Mouse (Mus musculus) left cerebral cortex, postnatal 4 days (tissue): ENCODE results near the gene Mfsd4b5. TPM values are rescaled to one million over a fixed set of nuclear protein-coding genes. Genes with fewer than 3 reads are reported as not detected.
"Not testable (repeated sequence)": the region's sequence is repeated elsewhere in the genome, so short reads cannot be mapped to it uniquely, and the experiment has no call there.

ENCODE experiments used
- DNase-seq: peaks from one replicate; pipeline ENCODE4 v3.0.0-alpha.2; 2022
- intact Hi-C: fragments of 180-260 bp; cut with DNase I; formaldehyde crosslinking; loops from one replicate; pipeline ENCODE4 v1.15.1; 2025
- total RNA-seq, 2 experiments: library from RNA; stranded (reverse); gene quantifications; 2 replicates each; pipeline ENCODE4 v1.2.3; 2021

The Mfsd4b5 gene
- total RNA-seq, result under 1 TPM in 1 of 2 experiments, not detected in 1; 0.50 TPM

DNA sequence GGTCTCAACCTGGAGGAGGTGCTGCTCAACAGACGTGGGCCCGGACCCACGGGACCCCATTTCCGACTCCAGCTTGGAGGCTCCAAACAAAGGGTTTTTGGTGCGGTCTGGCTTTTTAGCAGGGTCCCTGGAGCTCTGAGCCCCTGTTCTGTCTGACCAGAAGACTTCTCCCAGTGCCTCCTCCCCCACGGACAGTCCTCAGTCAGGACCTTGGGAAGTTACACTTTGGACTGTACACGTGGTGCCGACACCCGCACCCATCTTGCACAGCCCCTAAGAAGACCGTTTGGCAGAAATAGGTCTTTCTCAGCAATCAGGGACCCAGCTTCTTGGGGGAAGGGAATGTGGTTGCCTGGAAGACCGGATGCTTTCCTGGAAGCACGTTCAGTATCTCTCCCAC lies at the start of gene Mfsd4b5:
TSS of gene Mfsd4b5 (minus strand) at position 181 of the 400 bp plus-strand sequence.
- intact Hi-C loops, result no loop called here
- no peak for DNase-seq

GRCm38 (mm10) chr10:40034956-40035355 lies 48.5 kb upstream of the Mfsd4b5 start:
- no peak for DNase-seq
- intact Hi-C loops, result no loop called here

GRCm38 (mm10) chr10:40032897-40033296 lies 46.5 kb upstream of the Mfsd4b5 start:
- intact Hi-C loops, result no loop called here
- DNase-seq, result no peak

DNA sequence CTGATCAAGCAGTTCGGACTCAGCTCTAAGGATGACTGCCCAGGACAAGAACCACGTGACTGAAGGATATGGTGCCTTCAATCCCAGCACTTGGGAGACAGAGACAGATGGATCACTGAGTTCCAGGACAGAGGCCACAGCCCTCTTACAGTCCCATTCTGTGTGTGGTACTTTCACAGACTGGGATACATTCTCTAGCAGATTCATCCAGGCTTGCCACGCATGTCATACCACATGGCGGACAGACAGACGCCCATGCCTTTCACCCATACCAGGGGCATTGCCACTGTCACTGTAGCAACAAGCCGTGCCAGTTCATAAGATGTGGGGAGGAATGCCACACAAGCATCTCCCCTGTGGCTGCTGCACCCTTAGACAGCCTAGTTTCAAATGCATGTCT lies 44.3 kb upstream of the Mfsd4b5 start:
- intact Hi-C loops, result no loop called here

GRCm38 (mm10) chr10:40029610-40030009 lies 43.2 kb upstream of the Mfsd4b5 start:
- intact Hi-C loops, result loop anchor here (10.0 kb wide), 1 partner anchor 65 kb away; the partner anchor contains the start of gene Mfsd4b3
- no peak for DNase-seq

More for the DNA sequence above, 44.3 kb upstream of the Mfsd4b5 start:
- no peak for DNase-seq

DNA sequence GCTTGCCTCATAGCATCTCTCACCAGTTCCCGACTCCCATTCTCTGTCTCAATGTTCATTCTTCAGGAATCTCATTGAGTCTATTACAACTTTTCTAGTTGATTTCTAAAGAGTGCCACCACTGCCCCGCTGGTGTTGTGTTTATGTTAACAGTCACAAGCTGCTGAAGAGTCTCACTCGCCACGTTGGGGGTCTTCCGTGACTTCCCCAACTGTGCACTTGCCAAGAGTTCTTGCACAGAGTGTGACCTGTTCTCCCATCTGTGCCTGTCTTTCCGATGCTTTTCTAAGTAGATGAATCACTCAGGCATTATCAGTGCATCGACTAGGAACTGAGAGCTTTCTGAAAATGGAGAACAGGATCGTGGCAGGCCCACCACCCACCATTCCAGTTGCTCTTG lies 41.6 kb upstream of the Mfsd4b5 start:
- intact Hi-C loops, result loop anchor here (10.0 kb wide), 1 partner anchor 63 kb away; the partner anchor contains the start of gene Mfsd4b3
- DNase-seq, result peak; percentile 51

GRCm38 (mm10) chr10:40026546-40026945 lies 40.1 kb upstream of the Mfsd4b5 start:
- DNase-seq, result no peak
- intact Hi-C loops, result loop anchor here (10.0 kb wide), 1 partner anchor 62 kb away; the partner anchor contains the start of gene Mfsd4b3

- DNase-seq, result no peak
- intact Hi-C loops, result loop anchor here (10.0 kb wide), 1 partner anchor 61 kb away; the partner anchor contains the start of gene Mfsd4b3
Measured at GRCm38 (mm10) chr10:40025560-40025959, 39.1 kb upstream of the Mfsd4b5 start.

DNA sequence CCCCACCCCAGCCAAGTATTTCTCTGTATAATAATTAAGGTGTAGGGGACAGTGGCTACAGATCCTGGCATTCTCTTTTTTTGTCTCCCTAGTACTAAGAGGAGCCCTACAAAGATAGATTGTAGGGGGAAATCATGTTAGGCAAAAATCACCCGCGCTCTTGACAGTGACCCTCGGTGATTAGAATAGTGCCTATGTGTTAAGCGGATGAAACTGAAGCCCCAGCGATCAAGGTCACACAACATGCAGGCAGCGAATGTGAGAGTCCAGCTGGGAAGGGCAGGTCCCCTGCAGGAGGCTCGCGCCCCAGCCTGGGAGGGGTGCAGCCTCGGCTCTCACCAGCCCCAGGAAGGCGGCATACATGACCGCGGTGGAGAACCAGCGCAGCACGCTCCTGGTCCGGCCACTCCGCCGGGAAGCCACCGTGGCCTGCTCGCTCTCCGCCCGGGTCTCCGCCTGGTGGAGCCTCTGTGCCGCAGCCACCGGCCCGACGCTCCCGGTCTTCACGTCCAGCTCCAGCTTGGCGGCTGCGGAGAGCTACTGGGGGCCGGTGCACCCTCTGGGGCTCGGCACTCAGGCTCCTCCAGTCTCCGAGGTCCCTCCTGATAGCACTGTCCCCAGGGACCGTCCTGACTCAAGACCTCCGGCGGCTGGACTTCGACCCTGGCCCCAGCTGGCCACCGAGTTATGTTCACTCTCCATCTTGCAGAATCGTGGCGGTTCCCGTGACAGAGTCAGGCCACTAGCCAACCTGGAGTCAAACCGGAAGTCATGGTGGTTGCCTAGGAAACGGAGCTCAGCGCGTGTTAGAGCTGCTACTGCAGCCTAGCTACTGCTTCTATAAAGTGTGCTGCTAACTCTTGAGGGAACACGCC lies 38.3 kb upstream of the Mfsd4b5 start, which contains the start of gene Mfsd4b1:
TSS of gene Mfsd4b1 (minus strand) at position 715 of the 875 bp plus-strand sequence.
- peak; percentile 87 for DNase-seq
- intact Hi-C loops, result loop anchor here (10.0 kb wide), 1 partner anchor 60 kb away; the partner anchor contains the start of gene Mfsd4b3

GRCm38 (mm10) chr10:40020401-40020800 lies 34.0 kb upstream of the Mfsd4b5 start:
- peak; percentile 8 for DNase-seq
- intact Hi-C loops, result loop anchor here (10.0 kb wide), 1 partner anchor 56 kb away; the partner anchor contains the start of gene Mfsd4b3

- DNase-seq, result no peak
Measured at GRCm38 (mm10) chr10:40019492-40019891, 33.0 kb upstream of the Mfsd4b5 start.

DNA sequence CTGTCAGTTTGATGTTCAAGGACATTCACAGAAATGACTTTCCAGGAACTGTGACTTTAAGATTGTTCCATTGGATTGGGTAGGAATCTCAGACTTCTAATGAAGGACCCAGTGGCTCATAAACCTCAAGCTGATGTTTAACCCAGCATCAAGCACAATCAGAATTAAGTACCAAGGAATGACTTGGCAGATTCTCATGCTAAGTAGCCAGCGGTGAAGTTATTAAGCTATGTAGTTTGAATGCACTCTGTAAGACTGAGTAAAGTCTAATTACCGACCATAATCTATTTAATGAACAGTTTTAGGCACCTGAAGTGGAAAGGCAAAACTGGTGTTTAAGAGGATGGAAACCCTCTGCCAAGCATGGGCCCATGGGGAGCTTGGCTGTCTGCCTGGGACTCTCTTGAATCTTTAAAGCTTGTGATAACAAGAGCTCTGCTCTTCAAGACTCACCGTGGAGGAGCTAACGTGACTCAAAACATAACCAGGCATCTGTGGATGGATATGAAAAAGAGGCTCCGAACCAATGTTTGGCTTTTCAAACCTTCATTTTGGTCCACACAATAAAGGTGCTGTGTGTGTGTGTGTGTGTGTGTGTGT lies 31.9 kb upstream of the Mfsd4b5 start:
- intact Hi-C loops, result no loop called here
- DNase-seq, result peak; percentile 19

More at GRCm38 (mm10) chr10:40019492-40019891, 33.0 kb upstream of the Mfsd4b5 start:
- intact Hi-C loops, result no loop called here

DNA sequence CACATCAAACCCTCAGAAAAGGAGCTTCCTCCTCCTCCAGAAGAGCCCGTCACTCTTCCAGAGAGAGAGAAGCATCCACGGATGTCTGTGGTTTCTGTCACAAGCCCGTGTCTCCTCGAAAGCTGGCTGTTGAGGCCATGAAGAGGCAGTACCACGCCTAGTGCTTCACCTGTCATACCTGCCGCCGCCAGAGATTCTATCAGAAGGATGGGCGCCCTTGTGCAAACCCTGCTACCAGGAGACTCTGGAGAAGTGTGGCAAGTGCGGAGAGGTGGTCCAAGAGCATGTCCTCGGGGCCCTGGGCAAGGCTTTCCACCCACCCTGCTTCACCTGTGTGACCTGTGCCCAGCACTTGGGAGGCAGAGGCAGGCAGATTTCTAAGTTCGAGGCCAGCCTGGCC lies 23.1 kb upstream of the Mfsd4b5 start:
- intact Hi-C loops, result no loop called here
- DNase-seq, result no peak

- DNase-seq, intact Hi-C loops: not testable (repeated sequence)
Measured at GRCm38 (mm10) chr10:40008847-40009246, 22.4 kb upstream of the Mfsd4b5 start.

- intact Hi-C loops, result no loop called here
Measured at GRCm38 (mm10) chr10:40007953-40008352, 21.5 kb upstream of the Mfsd4b5 start.

GRCm38 (mm10) chr10:40006963-40007362 lies 20.5 kb upstream of the Mfsd4b5 start:
- intact Hi-C loops, result no loop called here

More at GRCm38 (mm10) chr10:40007953-40008352, 21.5 kb upstream of the Mfsd4b5 start:
- DNase-seq, result peak; percentile 8

GRCm38 (mm10) chr10:40000746-40001145 lies 14.3 kb upstream of the Mfsd4b5 start:
- intact Hi-C loops, result no loop called here
- DNase-seq, result no peak

More at GRCm38 (mm10) chr10:40006963-40007362, 20.5 kb upstream of the Mfsd4b5 start:
- no peak for DNase-seq

DNA sequence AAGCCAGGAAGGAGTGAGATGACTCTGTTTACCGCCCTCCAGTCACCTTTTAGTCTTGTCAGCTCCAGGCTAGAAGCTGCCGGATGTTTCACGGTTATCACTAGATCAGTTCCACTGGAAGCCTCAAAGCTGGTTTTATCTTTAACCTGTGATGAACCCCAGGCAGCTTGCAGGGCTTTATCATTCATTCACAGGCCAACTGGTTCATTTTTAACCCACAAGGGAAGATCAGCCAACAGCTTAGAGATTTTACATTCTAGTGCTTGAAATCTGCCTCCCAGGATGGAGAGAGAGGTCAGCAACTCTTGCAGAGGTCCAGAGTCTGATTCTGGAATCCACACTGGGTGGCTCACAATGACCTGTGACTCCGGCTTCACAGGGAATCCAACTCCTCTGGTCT lies 4.7 kb upstream of the Mfsd4b5 start:
- no peak for DNase-seq
- intact Hi-C loops, result no loop called here

GRCm38 (mm10) chr10:39982604-39983003 lies 3.8 kb downstream of the Mfsd4b5 start:
- intact Hi-C loops, result no loop called here
- DNase-seq, result no peak

DNA sequence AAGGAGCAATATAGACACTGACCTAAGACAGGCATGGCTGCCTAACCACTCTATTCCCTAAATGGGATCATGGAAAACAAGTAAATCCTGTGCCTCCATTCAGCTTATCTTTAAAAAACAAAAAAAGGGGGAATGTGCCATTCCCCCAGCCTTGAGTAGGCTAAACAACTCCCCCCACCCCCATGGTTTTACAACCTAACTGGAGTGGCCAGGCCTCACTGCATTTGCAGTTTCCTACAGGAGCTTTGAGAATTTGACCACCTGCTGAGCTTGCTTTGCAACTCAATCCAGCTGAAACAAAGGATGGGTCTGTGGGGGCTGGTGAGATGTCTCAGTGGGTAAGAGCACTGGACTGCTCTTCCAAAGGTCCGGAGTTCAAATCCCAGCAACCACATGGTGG lies 8.2 kb downstream of the Mfsd4b5 start:
- DNase-seq, result no peak
- intact Hi-C loops, result no loop called here

GRCm38 (mm10) chr10:39977346-39977745 lies 9.1 kb downstream of the Mfsd4b5 start:
- no peak for DNase-seq
- intact Hi-C loops, result no loop called here
